Mouse (Mus musculus): ENCODE data around the gene Robo2. TPM values are rescaled to one million over a fixed set of nuclear protein-coding genes. Genes with fewer than 3 reads are reported as not detected.
A peak's percentile ranks its signal among the peaks of the same experiment; 100 is the strongest.

Robo2 gene
- total and polyA plus RNA-seq, 2 experiments from 2014 or later: 45.5 to 114 TPM

DNA sequence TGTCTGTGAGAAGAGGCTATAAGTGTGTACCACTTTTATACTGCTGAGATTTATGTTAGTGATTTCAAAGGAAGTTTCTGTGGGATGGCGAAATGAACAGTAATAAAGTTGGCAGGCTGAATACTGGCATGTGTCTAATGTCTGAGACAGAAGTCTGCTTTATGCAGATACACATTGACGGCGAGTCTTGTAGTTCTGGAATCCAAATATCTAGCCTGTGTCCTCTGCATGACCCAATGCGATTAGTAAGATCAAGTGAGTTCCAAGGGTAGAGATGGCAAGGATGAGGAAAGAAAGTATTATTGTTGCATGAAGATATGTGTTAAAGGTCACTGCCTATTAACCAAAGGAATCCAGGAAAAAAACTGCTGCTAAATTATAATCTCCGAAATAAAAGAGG lies 541.3 kb downstream of the Robo2 start:
- no peaks in the 10 kb centered on the region for H3K9me3 ChIP-seq (ENCODE audit: low read length)
- H3K4me2 ChIP-seq (ENCODE audit: low read depth): no peak overlapping the region
- no peak for ATAC-seq
- H3K27me3 ChIP-seq (ENCODE audit: insufficient read depth, low read length): no peaks in the 10 kb centered on the region
- no peak for DNase-seq
- H3K4me3 ChIP-seq (ENCODE audit: low read depth, low read length): no peak overlapping the region
- TF ChIP-seq CTCF (IDR thresholded peaks at IDR 0.05; ENCODE audit: low read depth): no peak
- H3K36me3 ChIP-seq (ENCODE audit: insufficient read depth): no peaks in the 10 kb centered on the region
- H3K9ac ChIP-seq: no peak overlapping the region
- H3K27ac ChIP-seq (ENCODE audit: low read depth, low read length): no peak overlapping the region
- 55% methylated on average over 5 of the region's 5 CpGs for WGBS
- no peaks in the 10 kb centered on the region for H3K4me1 ChIP-seq (ENCODE audit: insufficient read depth)

DNA sequence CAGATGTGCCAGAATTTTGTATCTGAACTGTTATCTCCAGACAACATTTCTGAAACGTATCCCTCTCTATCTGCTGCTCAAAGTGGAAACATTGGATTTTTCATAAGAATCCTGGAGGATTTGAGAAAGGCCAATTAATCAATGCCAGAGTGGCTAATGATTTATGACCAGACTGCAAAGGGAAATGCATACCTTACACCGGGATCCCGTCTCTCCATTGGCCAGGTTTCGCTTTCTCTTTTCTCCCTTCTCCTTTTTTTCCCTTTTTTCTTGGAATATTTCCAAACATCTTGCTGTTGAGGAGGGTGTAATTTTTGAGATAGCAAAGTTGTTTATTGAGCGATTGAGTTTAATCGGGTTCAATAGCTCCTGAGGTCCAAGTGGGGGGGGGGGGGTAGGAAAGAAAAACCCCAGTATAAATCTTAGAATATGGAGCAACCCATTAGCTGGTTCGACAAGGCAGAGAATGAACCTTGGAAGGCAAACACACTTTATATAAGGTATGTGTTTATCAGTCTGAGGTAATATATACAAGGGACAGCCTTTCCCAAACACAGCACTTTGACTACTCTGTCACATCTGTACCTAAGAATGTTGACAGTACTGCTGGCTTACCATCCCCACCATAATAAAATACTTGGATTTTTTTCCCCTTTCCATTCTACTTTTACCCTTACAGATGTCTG lies 542.0 kb downstream of the Robo2 start:
- H3K9me3 ChIP-seq (ENCODE audit: low read length): no peaks in the 10 kb centered on the region
- H3K4me3 ChIP-seq (ENCODE audit: low read depth, low read length): no peak overlapping the region
- no peaks in the 10 kb centered on the region for H3K36me3 ChIP-seq (ENCODE audit: insufficient read depth)
- TF ChIP-seq CTCF (IDR thresholded peaks at IDR 0.05; ENCODE audit: low read depth): no peak
- DNase-seq: no peak
- H3K27me3 ChIP-seq (ENCODE audit: insufficient read depth, low read length): no peaks in the 10 kb centered on the region
- H3K4me2 ChIP-seq (ENCODE audit: low read depth): no peak overlapping the region
- no peaks in the 10 kb centered on the region for H3K4me1 ChIP-seq (ENCODE audit: insufficient read depth)
- ATAC-seq: no peak
- H3K9ac ChIP-seq: no peak overlapping the region
- 77% methylated on average over 7 of the region's 7 CpGs for WGBS
- H3K27ac ChIP-seq (ENCODE audit: low read depth, low read length): no peak overlapping the region

DNA sequence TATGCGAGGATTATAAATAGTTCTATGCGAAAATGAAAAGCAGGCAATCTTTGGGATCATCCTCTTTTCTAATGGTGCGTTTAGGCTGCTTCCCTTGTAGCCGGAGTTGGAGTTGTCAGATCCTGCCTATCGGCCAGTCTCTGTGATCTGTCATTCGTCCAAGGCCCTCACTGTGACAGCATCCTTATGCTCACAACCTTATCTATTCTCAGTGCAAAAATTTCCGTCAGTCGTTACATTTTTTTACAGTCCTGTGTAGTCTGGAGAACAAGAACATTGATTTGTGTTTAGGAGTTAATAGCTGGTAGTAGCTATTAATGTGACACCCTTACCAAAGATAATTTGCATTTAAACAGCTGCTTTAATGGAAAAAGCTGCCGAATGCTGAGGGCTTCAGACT lies 547.0 kb downstream of the Robo2 start:
- Histone ChIP-seq H3K27ac (ENCODE audit: low read depth, low read length) (0 out of 2 replicates have a peak overlapping the region, but pooled peaks have one; percentile 35), H3K4me2 (ENCODE audit: low read depth) (peak overlapping the region; percentile 15)

DNA sequence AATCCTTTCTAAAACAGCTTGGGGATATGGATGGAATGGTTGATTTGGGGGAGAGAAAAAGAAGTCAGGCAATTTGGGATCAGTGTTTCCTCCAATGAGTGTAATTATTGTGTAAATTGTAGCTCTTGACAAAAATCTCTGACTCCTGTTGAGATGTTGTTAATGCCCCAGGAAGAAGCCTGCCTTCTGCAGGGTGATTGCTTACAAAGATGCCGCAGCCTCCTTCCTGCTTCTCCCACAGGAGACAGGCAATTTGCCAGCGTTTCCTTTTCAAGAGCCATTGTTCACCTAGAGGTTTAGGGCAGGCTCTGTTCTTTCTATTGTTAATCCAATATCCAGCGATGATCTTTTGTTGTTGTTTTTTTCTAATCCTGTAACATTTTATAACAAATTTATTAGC lies 547.9 kb downstream of the Robo2 start:
- Histone ChIP-seq H3K9me3 (ENCODE audit: low read length) (no peaks in the 10 kb centered on the region), H3K27ac (ENCODE audit: low read depth, low read length) (0 out of 2 replicates have a peak overlapping the region, but pooled peaks have one; percentile 35), H3K4me3 (ENCODE audit: low read depth, low read length) (no peak overlapping the region), H3K4me2 (ENCODE audit: low read depth) (0 out of 2 replicates have a peak overlapping the region, but pooled peaks have one; percentile 15), H3K27me3 (ENCODE audit: insufficient read depth, low read length) (no peaks in the 10 kb centered on the region), H3K36me3 (ENCODE audit: insufficient read depth) (no peaks in the 10 kb centered on the region), H3K4me1 (ENCODE audit: insufficient read depth) (no peaks in the 10 kb centered on the region; the same call in 1 of the 2 replicates), H3K9ac (no peak overlapping the region)
- no peak for TF ChIP-seq CTCF (IDR thresholded peaks at IDR 0.05; ENCODE audit: low read depth)
- WGBS: 3% methylated on average over 3 of the region's 3 CpGs
- peak; percentile 60 for DNase-seq
- peak; percentile 45; the same call in 1 of the 2 replicates for ATAC-seq

More for the DNA sequence above, 547.0 kb downstream of the Robo2 start:
- no peak overlapping the region for H3K9ac ChIP-seq
- no peaks in the 10 kb centered on the region for H3K9me3 ChIP-seq (ENCODE audit: low read length)
- H3K36me3 ChIP-seq (ENCODE audit: insufficient read depth): no peaks in the 10 kb centered on the region
- TF ChIP-seq CTCF (IDR thresholded peaks at IDR 0.05; ENCODE audit: low read depth): no peak
- no peak overlapping the region for H3K4me3 ChIP-seq (ENCODE audit: low read depth, low read length)
- H3K4me1 ChIP-seq (ENCODE audit: insufficient read depth): no peaks in the 10 kb centered on the region; the same call in 1 of the 2 replicates
- ATAC-seq: peak; percentile 36; the same call in 1 of the 2 replicates
- no peaks in the 10 kb centered on the region for H3K27me3 ChIP-seq (ENCODE audit: insufficient read depth, low read length)
- WGBS: 14% methylated on average over 9 of the region's 9 CpGs
- peak; percentile 36 for DNase-seq

GRCm38 (mm10) chr16:73858717-73859116 lies 552.9 kb downstream of the Robo2 start:
- DNase-seq (no peak), ATAC-seq (no peak)
- Histone ChIP-seq H3K4me2 (ENCODE audit: low read depth) (no peak overlapping the region), H3K9ac (no peak overlapping the region), H3K36me3 (ENCODE audit: insufficient read depth) (no peaks in the 10 kb centered on the region), H3K27me3 (ENCODE audit: insufficient read depth, low read length) (no peaks in the 10 kb centered on the region), H3K4me1 (ENCODE audit: insufficient read depth) (no peaks in the 10 kb centered on the region), H3K27ac (ENCODE audit: low read depth, low read length) (no peak overlapping the region), H3K4me3 (ENCODE audit: low read depth, low read length) (no peak overlapping the region), H3K9me3 (ENCODE audit: low read length) (no peaks in the 10 kb centered on the region)
- 52% methylated on average over 2 of the region's 2 CpGs for WGBS
- TF ChIP-seq CTCF (IDR thresholded peaks at IDR 0.05; ENCODE audit: low read depth): no peak

GRCm38 (mm10) chr16:73855821-73856220 lies 555.8 kb downstream of the Robo2 start:
- WGBS: 91% methylated on average over 3 of the region's 3 CpGs
- H3K4me3 ChIP-seq (ENCODE audit: low read depth, low read length): no peak overlapping the region
- TF ChIP-seq CTCF (IDR thresholded peaks at IDR 0.05; ENCODE audit: low read depth): no peak
- H3K4me1 ChIP-seq (ENCODE audit: insufficient read depth): no peaks in the 10 kb centered on the region
- ATAC-seq (no peak), DNase-seq (no peak)
- H3K27me3 ChIP-seq (ENCODE audit: insufficient read depth, low read length): no peaks in the 10 kb centered on the region
- no peaks in the 10 kb centered on the region for H3K36me3 ChIP-seq (ENCODE audit: insufficient read depth)
- H3K9me3 ChIP-seq (ENCODE audit: low read length): no peaks in the 10 kb centered on the region
- no peak overlapping the region for H3K9ac ChIP-seq
- H3K4me2 ChIP-seq (ENCODE audit: low read depth): no peak overlapping the region
- H3K27ac ChIP-seq (ENCODE audit: low read depth, low read length): no peak overlapping the region

MicroRNAs within 50 kb of the gene (microRNA counts, 519-probe panel; counts per million panel counts)
- not detected for microRNA mmu-miR-691

Small RNAs within 50 kb of the gene (microRNA-seq; reads per million reads assigned to microRNA genes)
- gene Gm24272 (0 reads per million in 2 experiments), gene Mir691 (0 reads per million in 2 experiments)
